Mouse (Mus musculus) cerebellum, postnatal 36 days (tissue): ENCODE measurements around the gene 1700010I14Rik.

Source experiments
- DNase-seq, 2 experiments: peaks; one replicate each; pipeline ENCODE4 v3.0.0; 2021 to 2022; ENCODE audit warnings: mixed read lengths in 2 of 2

1700010I14Rik gene

DNA sequence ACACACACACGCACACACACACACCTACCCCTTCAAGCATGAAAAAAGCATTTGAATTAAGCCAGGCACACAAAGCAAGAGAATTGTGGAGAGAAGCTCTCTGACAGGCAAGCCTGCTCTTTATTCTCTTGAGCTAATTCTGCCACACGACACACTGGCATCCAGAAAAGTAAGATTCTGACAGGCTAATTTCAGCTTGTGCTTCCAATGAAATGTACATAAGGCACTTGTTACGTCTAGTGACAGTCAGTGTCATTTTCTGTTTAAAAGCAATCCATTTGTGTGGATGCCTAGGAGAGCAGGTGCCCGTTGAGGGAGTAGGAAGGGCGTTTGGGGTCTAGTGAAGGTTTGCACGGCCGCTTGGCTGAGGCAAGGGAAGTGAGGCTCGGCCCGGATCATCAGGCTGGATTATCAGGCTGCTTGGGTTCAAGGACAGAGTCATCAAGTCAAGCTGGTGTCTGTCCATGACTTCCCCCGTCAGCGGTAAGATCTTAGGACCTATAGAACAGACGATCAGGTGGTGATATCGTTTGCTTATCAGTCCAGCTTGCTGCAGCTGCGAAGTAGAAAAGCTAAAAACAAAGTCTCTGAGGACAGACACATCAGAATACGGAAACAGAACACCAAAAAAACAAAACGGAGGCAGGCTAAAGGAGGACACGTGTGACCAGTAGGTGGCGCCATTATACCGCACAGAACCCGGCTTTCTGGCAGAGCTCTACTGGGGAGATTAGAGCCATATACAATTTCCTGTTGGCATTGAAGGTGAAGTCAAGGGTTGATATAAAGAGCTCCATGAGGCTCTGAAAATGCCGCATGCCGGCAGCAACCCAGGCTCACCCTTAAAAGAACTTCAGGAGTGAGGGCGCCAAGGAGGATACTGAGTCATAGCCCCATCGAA is 43.4 kb downstream of the 1700010I14Rik start:
- peak; percentile 88 to 93 for DNase-seq

DNA sequence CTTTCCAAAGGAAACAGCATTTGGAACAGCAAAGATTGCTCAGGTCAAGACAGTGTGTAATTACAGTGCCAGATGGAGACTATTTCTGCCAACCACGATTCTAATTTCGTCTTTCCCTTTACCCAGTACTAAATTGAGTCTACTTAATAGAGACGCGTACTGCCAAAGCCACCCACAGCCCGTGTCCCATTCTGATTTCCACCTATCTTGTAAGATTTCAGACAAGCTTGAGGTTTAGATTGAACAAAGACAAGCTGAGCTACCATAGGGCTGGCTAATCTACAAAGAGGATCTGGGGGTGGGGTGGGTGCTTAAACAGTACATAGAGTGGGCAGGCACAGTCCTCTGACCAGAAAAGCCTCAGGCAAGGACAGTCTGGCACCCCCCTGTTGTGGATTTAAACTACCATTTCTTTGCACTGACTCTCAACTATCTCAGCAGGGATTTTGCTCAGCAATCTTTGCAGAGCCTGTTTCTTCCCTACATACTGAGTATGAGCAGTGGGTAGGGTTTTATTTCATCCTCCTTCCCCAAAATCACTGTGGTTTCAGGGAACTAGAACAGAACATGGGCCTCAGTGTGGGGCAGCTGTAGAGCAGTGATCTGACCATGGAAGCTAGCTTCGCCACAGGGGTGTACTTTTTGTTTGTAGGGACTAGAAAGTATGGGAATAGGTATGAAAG is 44.4 kb downstream of the 1700010I14Rik start:
- DNase-seq, result peak; percentile 41 to 76

DNA sequence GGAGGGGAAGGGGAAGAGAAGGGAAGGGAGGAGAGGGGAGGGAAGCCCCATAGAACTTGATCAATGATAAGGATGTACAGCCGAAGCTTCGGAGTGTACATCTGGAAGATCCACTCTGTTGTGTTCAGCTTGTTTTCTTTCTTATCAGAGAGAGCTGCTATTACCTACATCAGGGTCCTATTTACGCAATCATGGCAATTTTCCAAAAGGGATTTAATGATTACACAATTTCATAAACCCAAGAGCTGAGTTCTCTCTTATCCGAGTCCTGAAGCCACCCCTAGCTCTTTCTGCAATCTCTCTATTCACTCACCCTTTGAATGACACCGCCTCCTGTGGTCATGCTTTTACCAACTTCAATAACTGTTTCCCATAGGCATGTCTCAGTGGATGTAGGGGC is 45.4 kb downstream of the 1700010I14Rik start:
- no peak for DNase-seq

DNA sequence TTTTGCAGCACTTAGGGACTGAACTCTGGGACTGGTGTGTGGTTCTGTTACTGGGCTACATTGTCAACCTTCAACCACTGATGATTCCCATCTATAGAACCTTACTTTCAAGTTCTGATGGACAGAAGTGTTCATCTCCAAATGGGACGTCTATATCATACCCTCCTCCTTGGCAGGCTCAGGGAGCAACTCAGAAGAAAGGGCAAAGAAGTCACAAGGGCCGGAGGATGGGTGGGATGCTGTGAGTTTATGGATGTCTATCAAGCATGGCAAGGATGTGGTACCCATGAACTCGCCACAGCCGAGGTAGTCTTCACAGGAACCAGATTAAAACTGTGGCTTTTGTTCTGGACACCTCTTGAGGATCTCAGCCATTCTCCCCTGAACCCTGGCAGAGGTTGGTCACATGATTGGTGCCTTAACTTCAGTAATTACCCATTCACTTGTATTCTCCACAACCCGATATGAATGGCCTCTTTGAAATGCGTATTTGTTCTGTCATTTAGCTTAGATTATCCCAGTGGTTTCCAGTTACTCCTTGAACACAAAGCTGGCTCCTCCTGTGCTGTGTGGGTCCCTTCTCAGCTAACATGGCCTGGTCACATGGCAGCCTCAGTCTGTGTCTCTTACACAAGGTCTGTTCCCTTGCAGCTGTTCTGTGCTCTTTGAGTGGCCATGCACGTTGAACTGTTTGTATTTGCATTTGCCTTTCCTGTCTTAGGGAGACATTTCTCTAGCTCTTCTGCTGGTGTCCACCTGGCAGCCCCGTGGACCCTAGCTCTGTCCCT is 47.6 kb downstream of the 1700010I14Rik start:
- no peak for DNase-seq

DNA sequence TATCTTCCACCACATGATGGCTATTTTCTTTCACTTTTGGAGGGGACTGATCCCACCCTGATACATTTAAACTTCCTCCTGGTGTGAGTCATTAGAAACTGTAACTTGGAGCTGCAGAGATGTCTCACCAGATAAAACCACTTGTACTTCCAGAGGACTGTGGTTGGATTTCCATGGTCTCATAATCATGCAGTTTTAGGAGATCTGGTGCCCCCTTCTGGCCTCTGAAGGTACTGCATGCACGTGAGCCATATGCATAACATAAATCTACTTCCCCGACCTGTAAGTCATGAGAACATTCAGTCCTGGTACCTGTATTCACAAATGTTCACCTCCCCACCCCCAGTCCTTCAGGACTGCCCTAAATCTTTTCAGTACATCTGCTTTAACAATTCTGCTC is 54.6 kb downstream of the 1700010I14Rik start:
- peak in 1 of 2 experiments; percentile 14 for DNase-seq

DNA sequence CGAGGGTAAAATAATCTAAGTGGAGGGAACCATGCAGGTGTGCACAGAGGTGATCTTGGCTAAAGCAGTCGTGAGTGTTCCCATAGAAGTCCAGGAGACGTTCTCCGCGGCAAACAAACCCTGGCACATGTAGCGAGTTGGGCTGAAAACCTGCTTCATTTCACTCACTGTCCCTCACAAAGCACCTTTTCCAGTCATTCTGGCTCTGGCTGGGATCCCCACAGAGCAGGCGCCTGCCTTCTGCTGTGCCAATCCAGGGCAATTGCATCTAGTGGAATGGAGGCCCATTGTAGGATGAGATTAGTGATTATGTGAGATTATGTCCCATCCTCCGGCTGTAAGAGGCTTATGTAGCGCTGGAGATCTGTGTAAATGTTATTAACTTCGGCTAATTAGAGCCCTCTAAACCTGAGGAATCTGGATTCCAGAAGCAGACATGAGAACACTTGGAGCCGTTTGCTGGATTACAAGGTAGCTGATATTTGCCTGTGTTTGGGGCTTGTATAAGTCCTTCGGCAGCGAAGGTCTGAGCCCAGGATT is 64.4 kb downstream of the 1700010I14Rik start:
- DNase-seq, result peak; percentile 38 to 48

DNA sequence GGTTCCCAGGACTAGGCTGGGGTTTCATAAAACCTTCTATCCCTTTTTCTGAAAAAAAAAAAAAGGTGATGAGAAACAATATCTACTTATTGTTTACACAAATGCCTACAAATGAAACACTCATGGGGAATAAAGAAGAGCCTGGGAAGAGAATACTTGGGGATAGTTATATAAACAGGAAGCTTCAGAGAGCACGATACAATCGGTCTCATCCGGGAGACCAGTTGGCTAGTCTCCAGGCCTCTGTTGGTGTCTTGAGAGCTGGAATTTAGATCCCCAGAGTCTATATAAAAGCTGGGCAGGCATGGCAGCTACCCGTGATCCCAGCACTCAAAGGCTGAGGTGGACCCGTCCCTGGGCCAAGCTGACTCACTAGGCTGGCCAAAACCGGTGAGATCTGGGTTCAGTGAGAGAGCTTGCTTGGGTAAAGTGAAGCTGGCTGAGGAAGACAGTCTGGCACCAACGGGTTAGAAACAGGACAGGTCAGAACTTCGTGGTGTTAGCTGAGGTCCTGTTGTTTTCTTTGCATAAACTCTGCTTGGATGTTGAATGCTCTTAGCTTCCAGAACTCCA is 71.3 kb downstream of the 1700010I14Rik start:
- peak in 1 of 2 experiments; percentile 7 for DNase-seq
